Mouse (Mus musculus) kidney, adult 11 months (tissue): ENCODE data around the gene Ppp1r13b.
A peak's percentile ranks its signal among the peaks of the same experiment; 100 is the strongest.

Experiments
- DNase-seq: peaks from one replicate; pipeline ENCODE4 v3.0.0; 2022

Ppp1r13b gene

DNA sequence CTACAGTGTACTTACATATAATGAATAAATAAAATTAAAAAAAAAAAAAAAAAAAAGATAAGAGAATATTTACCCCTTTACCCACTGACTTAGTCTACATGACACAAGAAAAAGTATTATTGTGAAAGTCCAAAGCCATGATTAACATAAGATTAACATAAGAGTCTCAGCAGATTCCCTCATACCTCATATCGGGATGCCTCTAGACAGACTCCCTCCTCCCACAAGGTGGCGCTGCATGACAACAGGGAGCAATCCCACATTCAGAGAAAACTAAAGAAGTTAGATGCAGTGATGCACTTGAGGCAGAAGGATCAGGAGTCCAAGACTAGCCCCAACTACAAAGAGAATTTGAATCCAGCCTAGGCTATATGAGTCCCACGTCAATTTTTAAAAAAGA, 29.7 kb downstream of the Ppp1r13b start:
- peak; percentile 46 for DNase-seq

DNA sequence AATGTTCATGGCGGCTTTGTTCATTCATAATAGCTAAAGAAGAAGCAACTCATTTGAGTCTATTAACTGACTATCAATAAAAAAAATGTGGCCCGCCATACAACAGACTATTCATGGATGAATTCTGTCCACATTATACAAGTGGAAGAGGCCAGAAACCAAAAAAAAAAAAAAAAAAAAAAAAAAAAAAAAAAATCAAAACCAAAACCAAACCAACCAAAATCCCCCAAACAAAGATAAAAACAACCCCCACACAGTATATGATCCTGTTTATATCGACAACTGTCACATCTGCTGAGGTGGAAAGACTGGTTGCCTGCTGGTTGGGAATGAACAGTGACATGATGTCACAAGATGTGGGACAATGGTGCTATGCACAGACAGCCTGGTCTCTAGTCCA, 32.4 kb downstream of the Ppp1r13b start:
- DNase-seq = no peak

DNA sequence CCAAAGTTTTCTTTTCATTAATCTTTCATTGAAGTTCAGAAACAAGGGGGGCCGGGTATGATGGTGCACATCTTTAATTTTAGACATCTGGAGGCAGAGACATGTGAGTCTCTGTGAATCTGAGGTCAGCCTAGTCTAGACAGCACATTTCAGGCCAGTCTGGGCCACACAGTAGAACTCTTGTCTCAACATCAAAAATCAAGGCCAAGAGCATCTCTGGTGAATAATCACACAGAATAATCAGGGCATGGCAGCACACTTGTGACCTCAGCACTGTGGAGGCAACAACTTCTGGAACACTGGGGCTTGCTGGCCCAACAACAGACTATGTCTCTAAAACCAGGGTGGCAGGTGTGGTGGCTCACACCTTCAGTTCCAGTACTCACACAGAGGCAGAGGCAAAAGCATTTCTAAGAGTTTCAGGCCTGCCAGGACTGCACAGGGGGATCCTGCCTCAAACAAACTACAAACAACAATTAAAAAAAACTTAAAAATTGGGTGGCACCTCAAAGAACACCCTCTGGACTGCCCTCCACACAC, 33.2 kb downstream of the Ppp1r13b start:
- no peak for DNase-seq

DNA sequence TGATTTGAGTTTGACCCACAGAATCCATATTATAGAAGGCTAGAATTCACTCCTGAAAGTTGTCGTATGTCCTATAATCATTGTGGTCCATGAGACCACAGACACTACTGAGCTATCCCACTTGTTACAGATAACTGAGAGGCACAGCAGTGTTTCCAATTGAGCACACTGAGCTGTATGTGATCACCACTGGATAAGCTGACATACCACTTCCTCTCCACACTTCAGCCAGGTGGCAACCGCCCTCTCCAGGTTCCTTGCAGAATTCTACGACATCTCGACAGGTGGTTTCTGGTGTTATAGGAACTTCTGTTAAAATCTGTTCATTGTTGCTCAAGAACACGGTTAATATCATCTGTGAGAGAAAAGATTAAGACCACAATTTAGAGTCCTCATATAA, 35.8 kb downstream of the Ppp1r13b start:
- DNase-seq = no peak

DNA sequence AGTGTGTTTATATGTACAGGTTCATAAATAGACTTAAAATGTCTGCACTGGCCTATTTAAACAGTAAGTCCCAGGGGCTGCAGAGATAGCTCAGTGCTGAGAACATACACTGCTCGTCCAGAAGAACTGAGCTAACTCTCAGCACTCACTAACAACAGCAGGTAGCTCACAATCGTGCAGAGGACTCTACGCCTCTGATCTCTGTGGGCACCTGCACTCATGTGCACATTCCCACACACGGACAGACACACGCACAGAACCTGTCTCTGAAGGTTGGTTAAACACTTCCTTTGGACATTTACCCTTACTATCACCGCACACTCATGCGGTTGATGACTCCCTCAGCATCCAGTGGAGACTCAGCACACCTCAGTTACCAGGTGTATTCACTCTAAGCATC, 37.1 kb downstream of the Ppp1r13b start:
- no peak for DNase-seq

DNA sequence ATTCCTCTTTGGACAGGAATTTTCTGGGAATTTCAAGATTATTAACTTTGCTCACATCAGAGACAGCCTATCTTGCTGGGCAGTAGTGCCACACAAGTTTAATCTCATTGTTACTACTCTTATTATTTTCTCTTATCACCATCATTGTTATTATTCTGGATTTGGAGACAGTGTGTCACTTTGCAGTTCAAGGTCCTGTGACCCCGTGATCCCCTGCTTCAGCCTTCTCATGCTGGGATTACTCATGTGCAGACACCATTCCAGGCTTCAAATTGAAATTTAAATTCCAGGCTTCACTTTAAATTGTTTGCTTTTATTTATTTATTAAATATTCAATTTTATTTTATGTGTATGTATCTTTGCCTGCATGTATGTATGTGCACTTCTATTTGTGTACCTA, 38.1 kb downstream of the Ppp1r13b start:
- no peak for DNase-seq

DNA sequence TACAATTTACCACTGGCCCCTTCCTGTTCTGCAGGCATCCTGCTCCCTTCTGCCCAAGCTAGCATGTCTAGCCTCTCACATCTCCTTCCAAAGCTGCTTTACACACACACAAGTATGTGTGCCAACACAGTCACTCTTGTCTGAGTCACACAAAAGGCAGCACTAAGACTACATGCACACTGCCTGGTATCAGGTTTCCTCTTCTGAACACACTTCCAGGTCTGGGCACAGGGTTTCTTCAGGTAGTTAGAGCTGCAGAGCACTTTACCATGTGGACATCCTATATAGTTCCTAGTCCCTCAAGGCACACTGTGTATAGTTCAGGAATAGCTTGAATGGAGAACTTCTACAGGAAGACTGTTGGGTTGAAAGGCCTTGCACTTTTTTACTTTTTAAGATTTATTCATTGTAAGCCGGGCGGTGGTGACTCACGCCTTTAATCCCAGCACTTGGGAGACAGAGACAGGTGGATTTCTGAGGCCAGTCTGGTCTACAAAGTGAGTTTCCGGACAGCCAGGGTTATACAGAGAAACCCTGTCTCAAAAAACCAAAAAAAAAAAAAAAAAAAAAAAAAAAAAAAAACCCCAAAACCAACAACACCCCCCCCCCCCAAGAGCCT, 43.6 kb downstream of the Ppp1r13b start:
- DNase-seq = no peak

DNA sequence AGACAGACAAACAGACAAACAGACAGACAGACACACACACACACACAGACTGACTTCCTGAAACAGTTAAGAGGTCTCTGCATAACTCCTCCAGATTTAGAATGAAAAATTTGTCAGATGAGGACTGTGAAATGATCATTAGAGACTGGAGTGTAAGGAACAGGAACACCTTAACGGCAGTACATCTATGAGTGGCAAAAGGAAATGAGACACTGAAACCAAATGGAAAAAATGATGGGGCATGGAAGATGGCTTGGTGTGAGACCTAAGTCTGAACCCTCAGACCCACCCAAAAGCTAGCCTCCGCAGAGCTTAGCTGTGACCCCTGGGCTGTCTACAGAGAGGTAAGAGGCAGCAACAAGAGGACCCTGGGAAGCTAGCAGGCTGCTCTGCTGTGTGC, 52.5 kb downstream of the Ppp1r13b start:
- DNase-seq = no peak

DNA sequence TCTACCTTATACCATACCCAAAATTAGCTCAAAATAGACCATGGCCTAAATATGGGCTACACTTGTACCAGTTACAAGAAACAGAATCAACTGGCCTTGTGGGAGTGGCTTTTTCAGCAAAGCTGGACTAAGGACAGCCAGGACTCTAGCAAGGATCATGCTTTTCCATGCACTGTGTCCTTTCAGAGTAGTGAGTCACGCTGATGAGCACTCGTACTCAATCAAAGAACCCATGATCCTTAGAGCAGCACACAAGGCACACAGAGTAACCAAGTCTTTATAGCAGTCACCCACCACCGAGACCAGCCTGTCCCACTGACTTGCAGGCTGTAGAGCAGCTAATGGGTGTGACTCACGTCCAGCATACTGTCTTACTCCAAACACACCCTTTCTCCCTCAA, 54.4 kb downstream of the Ppp1r13b start:
- no peak for DNase-seq

DNA sequence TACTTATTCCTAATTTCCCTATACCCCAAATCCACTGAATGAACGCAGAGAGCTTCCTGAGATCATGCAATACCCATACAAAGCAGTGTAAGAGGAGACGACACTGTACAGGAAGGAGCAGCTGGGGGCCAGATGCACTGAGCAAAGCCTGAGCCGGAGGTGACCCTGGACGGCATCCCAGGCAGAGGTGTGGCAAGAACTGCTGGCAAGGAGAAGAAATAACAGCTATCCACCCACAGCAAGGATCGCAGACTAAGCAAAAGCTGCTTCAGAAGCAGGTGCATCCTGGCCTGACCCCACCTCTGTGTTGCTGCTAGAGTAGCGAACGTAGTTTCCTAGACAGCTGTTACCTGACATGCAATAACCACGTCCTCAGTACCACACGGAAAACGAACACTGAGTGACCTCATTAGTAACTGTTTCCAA, 54.9 kb downstream of the Ppp1r13b start:
- peak; percentile 32 for DNase-seq

DNA sequence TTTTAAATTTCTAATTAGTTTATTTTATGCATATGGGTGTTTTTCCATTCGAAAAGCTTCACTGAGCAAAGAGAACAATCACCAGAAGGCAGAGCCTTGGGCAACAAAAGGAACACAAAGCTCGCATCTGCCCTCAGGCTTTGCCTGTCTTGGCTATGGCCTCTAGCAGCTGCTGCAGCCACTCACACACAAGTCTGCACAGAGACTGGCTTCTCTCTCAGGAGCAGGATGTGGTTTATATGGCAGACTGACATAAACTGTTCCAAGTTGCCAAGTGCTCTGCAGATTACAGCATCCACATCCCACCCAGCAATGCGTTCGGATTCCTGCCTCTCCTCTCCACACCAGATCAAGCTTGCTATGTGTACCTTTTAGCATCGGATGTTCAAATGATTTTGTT, 56.2 kb downstream of the Ppp1r13b start:
- DNase-seq = no peak

DNA sequence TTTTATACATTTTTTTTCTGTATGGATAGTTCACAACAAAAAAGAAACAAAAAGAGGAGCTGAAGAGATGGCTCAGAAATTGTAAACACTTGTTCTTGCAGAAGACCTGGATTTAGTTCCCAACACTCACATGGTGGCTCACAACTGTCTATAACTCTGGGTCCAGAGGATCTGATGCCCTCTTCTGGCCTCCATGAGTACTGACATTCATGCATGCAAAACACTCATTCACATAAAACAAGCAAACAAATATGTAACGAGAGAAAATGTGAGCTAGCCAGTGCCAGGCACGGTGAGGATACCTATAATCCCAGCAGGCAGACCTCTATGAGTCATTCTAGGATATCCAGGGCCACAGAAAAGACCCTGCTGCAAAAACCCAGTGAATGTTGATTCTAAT, 56.7 kb downstream of the Ppp1r13b start:
- DNase-seq = no peak

DNA sequence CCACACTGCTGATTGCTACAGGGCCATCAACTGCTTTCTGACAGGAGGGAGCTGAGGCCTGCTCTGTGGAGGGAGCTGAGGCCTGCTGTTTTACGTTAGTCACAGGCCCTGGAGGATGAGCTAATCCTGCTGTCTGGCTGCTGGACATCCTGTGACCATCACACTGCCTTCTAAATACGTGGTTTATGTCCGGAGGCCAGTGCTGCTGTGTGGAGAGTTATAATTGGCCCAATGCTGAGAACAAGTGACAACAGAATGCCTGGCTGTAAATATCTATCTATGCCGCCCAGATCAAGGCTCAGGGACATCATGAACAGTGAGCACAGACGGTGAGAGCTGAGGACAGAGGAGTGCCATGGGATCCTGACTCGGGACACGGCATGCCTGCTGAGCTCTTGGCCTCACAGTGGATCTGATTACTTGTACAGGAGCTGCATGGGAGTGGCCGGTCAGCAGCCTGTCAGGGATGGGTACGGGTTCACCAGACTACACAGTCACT, 59.6 kb downstream of the Ppp1r13b start:
- DNase-seq = no peak

DNA sequence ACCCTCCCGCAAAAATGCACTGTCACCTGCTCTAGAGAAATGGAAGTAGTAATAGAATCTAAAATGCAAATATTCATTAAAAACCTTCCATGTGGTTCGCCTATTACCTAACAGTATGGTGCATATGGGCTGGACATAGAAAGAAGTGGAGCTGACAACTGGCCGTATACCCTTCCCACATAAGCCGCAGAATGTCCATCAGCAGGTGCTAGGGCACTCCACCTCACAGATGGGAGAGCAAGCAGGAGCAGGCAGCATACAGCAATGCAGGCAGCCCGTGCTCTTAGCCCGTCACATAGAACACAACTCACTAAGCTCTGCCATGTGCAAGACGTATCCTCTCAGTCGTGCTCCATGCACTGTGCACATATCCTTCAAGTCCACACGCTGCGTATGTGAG, 61.1 kb downstream of the Ppp1r13b start:
- no peak for DNase-seq

DNA sequence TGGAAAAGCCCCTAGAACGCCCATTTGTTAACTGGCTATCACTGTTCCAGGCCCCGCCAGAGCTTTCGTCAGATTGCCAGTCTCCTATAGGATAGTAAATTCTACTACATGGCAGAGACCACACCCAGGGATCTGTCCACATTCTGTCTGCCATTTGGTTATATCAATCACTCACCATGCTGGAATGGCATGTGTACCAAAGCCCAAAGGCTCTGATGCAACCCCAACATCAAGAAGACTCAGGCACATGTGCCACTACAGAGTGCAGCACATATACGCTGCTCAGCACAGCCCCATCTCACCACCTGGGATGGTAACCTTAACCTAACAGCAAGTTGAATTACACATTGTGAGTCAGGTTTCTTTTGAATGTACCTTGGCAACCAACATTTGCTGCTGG, 62.0 kb downstream of the Ppp1r13b start:
- DNase-seq = no peak

DNA sequence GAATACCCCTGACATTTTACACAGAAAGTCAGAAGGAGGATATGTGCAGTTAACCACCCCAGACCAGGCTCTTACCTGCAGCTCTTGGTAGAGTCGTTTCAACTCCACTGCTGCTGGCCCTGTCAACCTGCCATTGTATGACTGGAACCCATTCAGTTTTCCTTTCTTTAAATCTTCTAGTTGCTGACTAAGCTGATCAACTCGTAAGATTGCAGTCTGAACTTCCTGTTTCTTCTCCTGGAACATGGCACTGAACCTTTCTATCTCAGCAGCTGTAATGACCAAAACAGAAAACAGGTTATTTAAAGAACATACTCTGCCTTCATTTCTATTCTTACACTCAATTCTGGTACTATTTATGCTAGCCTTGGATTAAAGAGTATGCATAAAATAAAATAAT, 64.4 kb downstream of the Ppp1r13b start:
- no peak for DNase-seq

DNA sequence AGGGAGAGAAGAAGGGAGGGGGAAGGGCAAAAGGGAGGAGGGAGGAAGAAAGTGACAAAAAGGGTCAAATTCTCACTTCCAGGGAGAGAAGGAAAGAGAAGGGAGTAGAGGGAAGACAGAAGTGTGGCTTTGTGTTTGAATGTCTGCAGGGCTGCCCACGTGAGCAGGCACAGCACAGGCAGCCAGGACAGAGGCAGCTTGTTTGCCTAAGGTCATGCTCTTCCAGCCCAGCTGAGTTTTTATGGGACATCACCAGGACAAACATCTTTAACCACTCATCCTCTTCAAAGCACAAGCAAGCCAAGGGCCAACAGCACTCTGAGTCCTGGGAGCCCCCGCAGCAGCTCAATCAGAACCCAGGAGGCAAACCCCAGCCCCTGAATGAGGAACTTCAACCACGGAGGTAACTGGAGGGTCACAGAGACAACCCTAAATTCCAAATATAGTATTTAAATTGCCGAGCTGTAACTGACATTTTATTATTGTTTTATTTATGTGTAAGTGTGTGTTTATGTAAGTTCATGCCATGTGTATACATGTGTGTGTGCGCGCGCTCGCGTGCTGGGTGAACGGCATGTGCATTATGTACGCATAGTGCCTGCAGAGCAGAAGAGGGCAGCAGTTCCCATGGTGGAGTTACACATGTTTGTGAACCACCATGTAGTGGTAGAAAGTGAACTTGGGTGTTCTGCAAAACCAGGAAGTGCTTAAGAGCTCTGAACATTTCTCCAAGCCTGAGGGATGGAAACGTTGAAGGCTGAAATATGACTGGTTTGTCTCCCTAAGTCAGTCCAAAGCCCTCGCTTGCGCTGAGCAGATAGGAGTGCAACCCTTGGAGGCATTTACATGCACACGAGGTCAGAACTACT, 65.1 kb downstream of the Ppp1r13b start:
- DNase-seq = no peak

DNA sequence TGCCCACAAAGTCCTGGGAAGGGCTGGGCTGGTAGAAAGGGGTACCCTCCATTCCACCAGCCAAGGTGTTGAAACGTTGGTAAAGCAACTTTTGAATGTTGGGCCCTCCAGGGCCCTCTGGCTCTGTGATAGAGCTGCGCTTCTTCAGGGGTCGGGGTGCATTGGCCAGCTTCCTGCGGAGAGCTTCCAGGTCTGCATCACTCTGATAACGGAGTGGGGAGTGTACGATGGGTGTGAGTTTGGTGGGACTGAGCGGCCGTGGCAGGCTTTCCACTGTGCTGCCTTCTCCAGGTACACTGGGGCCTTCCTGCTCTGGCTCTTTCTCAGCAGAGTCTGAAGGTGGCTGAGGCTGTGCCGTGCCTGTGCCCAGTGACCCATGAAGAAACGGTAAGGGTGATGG, 74.5 kb downstream of the Ppp1r13b start:
- DNase-seq = no peak

DNA sequence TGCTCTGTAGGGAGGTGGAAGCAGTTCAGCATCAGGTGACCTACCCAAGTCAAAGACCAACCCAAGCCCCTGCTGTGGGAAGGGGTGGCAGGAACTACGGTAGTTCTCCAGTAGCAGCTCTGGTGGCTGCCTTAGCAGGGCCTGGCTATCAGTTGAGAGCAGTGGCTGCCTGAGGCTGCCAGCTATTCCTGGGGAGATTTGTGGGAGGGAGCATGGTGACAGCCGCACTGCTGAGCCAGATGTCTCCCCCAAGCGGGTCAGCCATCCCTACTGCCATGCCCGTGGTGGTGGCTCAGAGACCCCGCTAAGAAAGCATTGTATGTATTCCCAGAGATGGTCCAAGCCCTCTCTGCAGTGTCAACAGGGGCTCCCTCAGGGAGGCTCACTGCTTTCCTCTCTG, 75.3 kb downstream of the Ppp1r13b start:
- no peak for DNase-seq

DNA sequence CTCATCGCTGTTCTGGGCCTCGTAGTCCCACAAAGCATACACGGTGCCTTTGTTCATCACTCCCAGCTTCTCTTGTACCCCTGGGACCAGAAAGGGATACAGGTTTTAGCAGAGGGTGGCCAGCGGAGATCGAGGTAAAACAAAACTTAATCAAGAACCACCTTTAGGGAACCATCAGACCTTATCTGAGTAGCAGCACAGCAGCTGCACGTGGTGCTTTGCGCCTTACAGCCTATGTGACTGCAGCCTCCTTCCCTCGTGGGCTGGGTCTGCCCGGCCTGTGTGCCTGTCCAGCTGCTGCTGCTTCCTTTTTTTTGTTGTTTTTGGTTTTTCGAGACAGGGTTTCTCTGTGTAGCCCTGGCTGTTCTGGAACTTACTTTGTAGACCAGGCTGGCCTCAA, 77.5 kb downstream of the Ppp1r13b start:
- no peak for DNase-seq

DNA sequence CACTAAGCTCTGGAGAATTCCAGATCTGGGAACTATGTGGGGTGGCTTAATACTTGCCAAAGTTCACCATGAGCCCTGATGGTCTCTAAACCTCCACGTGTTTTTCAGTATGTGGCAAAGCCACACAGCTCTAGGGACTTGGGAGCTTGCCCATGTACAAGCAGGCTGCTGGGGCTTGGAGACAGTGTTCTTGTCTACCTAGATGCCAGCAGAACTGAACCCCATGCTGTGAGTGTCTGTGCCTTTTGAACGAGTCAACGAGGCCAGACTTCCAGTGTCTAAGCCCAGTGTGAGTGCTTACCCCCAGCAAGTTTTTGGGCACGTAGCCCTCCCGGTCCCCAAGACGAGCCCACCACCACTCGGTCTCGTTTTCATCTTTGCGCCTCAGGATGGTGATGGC, 78.0 kb downstream of the Ppp1r13b start:
- DNase-seq = no peak

DNA sequence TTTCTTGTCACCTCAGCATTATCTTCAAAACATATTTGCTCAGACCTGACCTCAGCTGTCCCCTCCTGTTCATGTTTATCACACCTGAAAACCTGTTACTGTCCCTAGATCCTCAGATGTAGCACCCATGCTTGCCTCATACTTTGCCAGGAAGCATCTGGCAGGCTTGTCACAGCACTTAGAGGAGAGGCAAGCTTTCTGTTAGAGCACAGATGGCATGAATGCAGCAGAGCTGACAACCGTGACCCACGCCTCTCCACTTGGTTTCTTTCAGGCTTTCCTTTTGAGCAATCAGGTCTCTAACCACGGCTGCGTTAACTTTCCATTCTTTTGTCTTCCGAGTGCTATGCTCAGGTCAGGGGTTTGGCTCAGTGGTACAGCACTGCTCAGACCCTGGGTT, 78.5 kb downstream of the Ppp1r13b start:
- DNase-seq = no peak

DNA sequence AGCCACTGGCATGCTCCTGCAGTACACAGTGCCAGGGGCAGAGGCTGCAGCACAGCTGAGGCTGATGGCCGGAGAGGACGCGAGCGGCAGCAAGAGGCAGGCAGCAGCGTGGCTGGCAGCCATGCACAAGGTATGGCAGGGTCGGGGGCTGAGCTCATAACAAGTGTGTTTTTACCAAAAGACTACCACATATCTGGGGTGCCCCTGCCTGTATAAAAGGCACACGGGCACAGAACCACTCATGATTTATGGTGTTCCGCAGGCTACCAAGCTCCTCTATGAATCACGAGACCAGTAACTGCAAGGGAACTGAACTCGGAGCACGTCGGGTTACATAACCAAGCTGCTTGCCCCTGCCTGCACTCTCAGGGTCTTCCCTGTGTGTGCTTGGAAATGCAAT, 80.4 kb downstream of the Ppp1r13b start:
- no peak for DNase-seq

DNA sequence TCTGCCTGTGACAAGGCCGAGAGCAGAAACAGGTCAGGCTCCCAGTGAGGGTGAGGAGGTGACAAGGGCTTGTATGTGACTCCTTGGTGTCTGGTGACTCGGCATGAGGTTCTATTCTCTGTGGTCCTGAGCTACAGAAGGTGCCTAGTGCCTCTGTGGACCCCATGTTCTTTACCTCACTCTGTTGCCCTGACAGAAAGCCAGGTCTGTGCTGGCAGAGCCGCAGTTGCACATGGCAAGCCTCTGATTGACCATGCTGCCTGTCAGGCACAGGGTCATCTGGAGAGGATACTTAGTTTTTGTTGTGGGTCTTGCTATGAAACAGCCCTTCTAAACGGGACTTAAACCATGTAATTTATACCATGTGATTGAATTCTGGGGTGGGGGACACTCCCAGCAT, 86.0 kb downstream of the Ppp1r13b start:
- no peak for DNase-seq
